Mouse (Mus musculus) G1E (cell line): Measurements from ENCODE around the gene Gabra4.

Experiments used
- CTCF ChIP-seq: IDR thresholded peaks from 2 replicates; pipeline ENCODE4 v1.5.1; 2012; ENCODE audit warnings: low read depth, low read length, inconsistent platforms, mixed read lengths
- GATA1 ChIP-seq: IDR thresholded peaks from 2 replicates; pipeline ENCODE4 v1.6.1; 2012; ENCODE audit warnings: borderline replicate concordance, low read length, inconsistent platforms, mixed read lengths
- GATA2 ChIP-seq: IDR thresholded peaks from 2 replicates; pipeline ENCODE4 v1.6.1; 2012; ENCODE audit warnings: low read depth, low read length, inconsistent platforms, borderline replicate concordance
- POLR2AphosphoS5 ChIP-seq: IDR thresholded peaks from 2 replicates; pipeline ENCODE4 v1.6.1; 2012; ENCODE audit warnings: low read depth, low read length, inconsistent platforms; ENCODE audit not compliant: insufficient replicate concordance
- TAL1 ChIP-seq: conservative IDR thresholded peaks from 2 replicates; pipeline ENCODE4 v1.6.1; 2012; ENCODE audit warnings: low read depth, low read length, inconsistent platforms, mixed read lengths

DNA sequence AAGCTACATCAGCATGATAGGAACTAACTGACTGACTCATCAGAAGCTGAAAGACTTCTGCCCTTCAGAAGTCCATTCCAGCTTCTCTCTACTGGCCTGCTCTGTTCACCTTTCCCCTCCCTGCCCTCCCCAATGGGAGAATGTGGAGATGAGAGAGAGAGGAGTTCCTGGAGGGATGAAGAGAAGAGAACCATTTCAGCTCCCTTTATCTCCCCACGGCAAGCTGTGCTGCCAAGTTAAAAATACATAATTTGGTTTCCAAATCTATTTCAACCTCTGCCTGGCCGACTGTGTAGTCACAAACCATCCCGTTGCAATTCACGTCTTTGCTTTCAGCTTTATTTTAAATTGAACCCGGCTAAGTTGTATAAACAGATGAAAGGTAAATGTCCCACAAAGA is 4.1 kb downstream of the Gabra4 start:
- TF ChIP-seq GATA1: no peak
- no peak for TF ChIP-seq CTCF
- no peak for TF ChIP-seq TAL1
- TF ChIP-seq POLR2AphosphoS5: no peak
- no peak for TF ChIP-seq GATA2
